Mouse (Mus musculus) heart, adult 2 months (tissue): ENCODE measurements at regions not wholly inside any gene's neighbourhood (a gene's known extent, or its start where the extent isn't known, plus 50 kb on each side); places are given as distances from the start of the nearest gene placed in this dataset.

Experiments used
- CTCF ChIP-seq: fragments of 200-600 bp; IDR thresholded peaks from 2 replicates; pipeline ENCODE4 v1.8.1; 2022; ENCODE audit warnings: antibody characterized with exemption, mild to moderate bottlenecking, moderate library complexity
- EP300 ChIP-seq: fragments of 200-500 bp; IDR thresholded peaks from 2 replicates; pipeline ENCODE4 v1.6.1; 2011; ENCODE audit warnings: low read depth, low read length, control low read depth; ENCODE audit not compliant: insufficient read depth
- POLR2A ChIP-seq: fragments of 200-500 bp; IDR thresholded peaks from 2 replicates; pipeline ENCODE4 v1.6.1; 2011; ENCODE audit warnings: mild to moderate bottlenecking, low read depth, low read length, control low read depth; ENCODE audit not compliant: insufficient read depth

- peak; percentile 86 for TF ChIP-seq CTCF
- TF ChIP-seq POLR2A: no peak
- no peak for TF ChIP-seq EP300
These were observed 157.9 kb downstream of the Gm11146 start for GRCm38 (mm10) chr16:77444006-77444405.
